Comparison of ENCODE assay signal across 8 mouse cellular contexts in genomic region chr12:15815576-15816253, GRCm38 (mm10). TPM values are rescaled to one million over a fixed set of nuclear protein-coding genes. Genes with fewer than 3 reads are reported as not detected.
A peak's percentile ranks its signal among the peaks of the same experiment; 100 is the strongest.
DNase-seq lines count a peak whose midpoint lies in the region; ATAC-seq lines count a peak whose summit lies in the region.

No protein-coding gene starts in this region.

- intact Hi-C loops in gastrocnemius, postnatal 14 days (cut with DNase I; ENCODE audit: low total_unique reads): loop anchor here (5.0 kb wide), 1 partner anchor 697 kb away; no protein-coding TSS in a partner anchor

- H3K36me3 ChIP-seq in limb, embryonic 10.5 days: no peaks in the 10 kb centered on the region
- no peaks in the 10 kb centered on the region for H3K36me3 ChIP-seq in midbrain, embryonic 10.5 days

- H3K9me3 ChIP-seq in limb, embryonic 10.5 days (replicated peaks): no peaks in the 10 kb centered on the region
- H3K9me3 ChIP-seq in midbrain, embryonic 10.5 days (replicated peaks): no peaks in the 10 kb centered on the region

- peaks cover 33% of the 10 kb centered on the region for H3K4me1 ChIP-seq in limb, embryonic 10.5 days
- peaks cover 45% of the 10 kb centered on the region for H3K4me1 ChIP-seq in midbrain, embryonic 10.5 days

- H3K27ac ChIP-seq in limb, embryonic 10.5 days: peak overlapping the region; percentile 97
- peak overlapping the region; percentile 97 for H3K27ac ChIP-seq in midbrain, embryonic 10.5 days (replicated peaks)

- ATAC-seq in common myeloid progenitor, adult 5-6 weeks (replicated peaks; ENCODE audit: low read depth, poor library complexity, severe bottlenecking): peak; percentile 16
- no peak for ATAC-seq in erythroid progenitor cell, adult 5-6 weeks (replicated peaks; ENCODE audit: low FRiP score, poor library complexity, severe bottlenecking)

- WGBS in limb, embryonic 10.5 days: under 1% methylated on average over 49 of the region's 49 CpGs
- WGBS in midbrain, embryonic 10.5 days: under 1% methylated on average over 49 of the region's 49 CpGs

- H3K27me3 ChIP-seq in limb, embryonic 10.5 days (ENCODE audit: low read depth, poor library complexity, severe bottlenecking): no peaks in the 10 kb centered on the region
- H3K27me3 ChIP-seq in midbrain, embryonic 10.5 days (ENCODE audit: low read depth, poor library complexity, severe bottlenecking): no peaks in the 10 kb centered on the region

- peak; percentile 81 for DNase-seq in T-cell, adult 2 months (ENCODE audit: low spot score)
- peak; percentile 65 for DNase-seq in gastrocnemius, postnatal 14 days
- DNase-seq in hindlimb bud, embryonic 11.5 days (ENCODE audit: extremely low spot score, low read depth, low spot score): peak; percentile 41
- DNase-seq in limb, embryonic 10.5 days (ENCODE audit: low spot score): peak; percentile 78
- peak; percentile 77 for DNase-seq in midbrain, embryonic 10.5 days (ENCODE audit: low spot score)
- DNase-seq in right cerebral cortex, postnatal 4 days: peak; percentile 73

- H3K4me3 ChIP-seq in limb, embryonic 10.5 days: peak overlapping the region; percentile 81
- peak overlapping the region; percentile 83 for H3K4me3 ChIP-seq in midbrain, embryonic 10.5 days

RNA-seq across cellular contexts. Expression of gene Trib2, which starts 1.0 kb away (rescaled TPM):
- 17.9 and 20.4 TPM in 2 replicates for total RNA-seq in common myeloid progenitor, adult 5-6 weeks (2017)
- 10 to 100 TPM; 14.2 to 23.0 TPM for total RNA-seq in gastrocnemius, postnatal 14 days (2021)
- polyA plus RNA-seq in limb, embryonic 10.5 days (2016; fragmentation: Nextera tagmentation; extraction: Ambion mirVana): 20.8 and 32.7 TPM in 2 replicates
- 46.5 and 59.2 TPM in 2 replicates for polyA plus RNA-seq in midbrain, embryonic 10.5 days (2016; fragmentation: Nextera tagmentation; extraction: Ambion mirVana)
- 4.3 and 8.0 TPM in 2 replicates for total RNA-seq in erythroid progenitor cell, adult 5-6 weeks (2015; ENCODE audit: low replicate concordance)
- total RNA-seq in erythroid progenitor cell, adult 5-6 weeks (2017; ENCODE audit: low replicate concordance): 4.5 and 5.3 TPM in 2 replicates
